Mouse (Mus musculus): ENCODE measurements around the gene Pcsk5. TPM values are rescaled to one million over a fixed set of nuclear protein-coding genes. Genes with fewer than 3 reads are reported as not detected.

The Pcsk5 gene
- polyA plus RNA-seq, 1 experiment from 2014 or later, result 12.0 TPM

- no peak for ATAC-seq (ENCODE audit: low FRiP score)
- H3K27ac ChIP-seq, result no peak overlapping the region
- H3K9ac ChIP-seq, result no peak overlapping the region
- H3K27me3 ChIP-seq, result no peaks in the 10 kb centered on the region
- no peaks in the 10 kb centered on the region for H3K9me3 ChIP-seq (replicated peaks)
- 95% methylated on average over 6 of the region's 6 CpGs for WGBS
- H3K4me3 ChIP-seq, result no peak overlapping the region
- no peaks in the 10 kb centered on the region for H3K4me1 ChIP-seq
- no peak overlapping the region for H3K4me2 ChIP-seq (replicated peaks)
- no peaks in the 10 kb centered on the region for H3K36me3 ChIP-seq
Measured at GRCm38 (mm10) chr19:17691626-17692025, 145.8 kb downstream of the Pcsk5 start.

GRCm38 (mm10) chr19:17678371-17678770 is 159.1 kb downstream of the Pcsk5 start:
- Histone ChIP-seq H3K4me2 (replicated peaks) (no peak overlapping the region), H3K9me3 (replicated peaks) (no peaks in the 10 kb centered on the region), H3K4me1 (no peaks in the 10 kb centered on the region), H3K27me3 (no peaks in the 10 kb centered on the region), H3K27ac (no peak overlapping the region), H3K36me3 (no peaks in the 10 kb centered on the region), H3K4me3 (no peak overlapping the region), H3K9ac (no peak overlapping the region)
- no peak for ATAC-seq (ENCODE audit: low FRiP score)
- 87% methylated on average over 7 of the region's 7 CpGs for WGBS

- Histone ChIP-seq H3K9me3 (replicated peaks) (no peaks in the 10 kb centered on the region), H3K4me2 (replicated peaks) (no peak overlapping the region), H3K4me1 (no peaks in the 10 kb centered on the region), H3K27ac (no peak overlapping the region), H3K4me3 (no peak overlapping the region), H3K36me3 (no peaks in the 10 kb centered on the region), H3K9ac (no peak overlapping the region), H3K27me3 (no peaks in the 10 kb centered on the region)
- ATAC-seq (ENCODE audit: low FRiP score), result no peak
- WGBS, result 80% methylated on average over 3 of the region's 3 CpGs
Measured at GRCm38 (mm10) chr19:17662676-17663075, 174.8 kb downstream of the Pcsk5 start.

- H3K9ac ChIP-seq, result no peak overlapping the region
- ATAC-seq (ENCODE audit: low FRiP score), result no peak
- H3K27ac ChIP-seq, result no peak overlapping the region
- H3K9me3 ChIP-seq (replicated peaks), result no peaks in the 10 kb centered on the region
- 79% methylated on average over 6 of the region's 6 CpGs for WGBS
- no peak overlapping the region for H3K4me3 ChIP-seq
- no peaks in the 10 kb centered on the region for H3K36me3 ChIP-seq
- no peaks in the 10 kb centered on the region for H3K27me3 ChIP-seq
- no peaks in the 10 kb centered on the region for H3K4me1 ChIP-seq
- H3K4me2 ChIP-seq (replicated peaks), result no peak overlapping the region
Measured at GRCm38 (mm10) chr19:17662271-17662670, 175.2 kb downstream of the Pcsk5 start.

- H3K9ac ChIP-seq, result no peak overlapping the region
- H3K27ac ChIP-seq, result no peak overlapping the region
- no peak for ATAC-seq (ENCODE audit: low FRiP score)
- H3K27me3 ChIP-seq, result no peaks in the 10 kb centered on the region
- no peaks in the 10 kb centered on the region for H3K4me1 ChIP-seq
- no peaks in the 10 kb centered on the region for H3K36me3 ChIP-seq
- WGBS, result 69% methylated on average over 3 of the region's 3 CpGs
- H3K4me2 ChIP-seq (replicated peaks), result no peak overlapping the region
- H3K4me3 ChIP-seq, result no peak overlapping the region
- no peaks in the 10 kb centered on the region for H3K9me3 ChIP-seq (replicated peaks)
Measured at GRCm38 (mm10) chr19:17659321-17659720, 178.1 kb downstream of the Pcsk5 start.

GRCm38 (mm10) chr19:17650831-17651502 is 186.5 kb downstream of the Pcsk5 start:
- no peak overlapping the region for H3K4me3 ChIP-seq
- ATAC-seq (ENCODE audit: low FRiP score), result peak; percentile 85
- 28% methylated on average over 5 of the region's 5 CpGs for WGBS
- no peaks in the 10 kb centered on the region for H3K36me3 ChIP-seq
- H3K27ac ChIP-seq, result no peak overlapping the region
- peaks cover 7% of the 10 kb centered on the region for H3K4me1 ChIP-seq
- no peak overlapping the region for H3K9ac ChIP-seq
- H3K9me3 ChIP-seq (replicated peaks), result no peaks in the 10 kb centered on the region
- no peak overlapping the region for H3K4me2 ChIP-seq (replicated peaks)
- no peaks in the 10 kb centered on the region for H3K27me3 ChIP-seq

GRCm38 (mm10) chr19:17649967-17650366 is 187.5 kb downstream of the Pcsk5 start:
- H3K4me3 ChIP-seq, result no peak overlapping the region
- WGBS, result 65% methylated on average over 3 of the region's 3 CpGs
- H3K4me1 ChIP-seq, result peaks cover 7% of the 10 kb centered on the region
- H3K4me2 ChIP-seq (replicated peaks), result no peak overlapping the region
- ATAC-seq (ENCODE audit: low FRiP score), result no peak
- no peaks in the 10 kb centered on the region for H3K27me3 ChIP-seq
- no peaks in the 10 kb centered on the region for H3K36me3 ChIP-seq
- no peak overlapping the region for H3K27ac ChIP-seq
- H3K9me3 ChIP-seq (replicated peaks), result no peaks in the 10 kb centered on the region
- no peak overlapping the region for H3K9ac ChIP-seq

GRCm38 (mm10) chr19:17643128-17643797 is 194.2 kb downstream of the Pcsk5 start:
- Histone ChIP-seq H3K4me2 (replicated peaks) (no peak overlapping the region), H3K9me3 (replicated peaks) (no peaks in the 10 kb centered on the region), H3K27me3 (no peaks in the 10 kb centered on the region), H3K36me3 (no peaks in the 10 kb centered on the region), H3K27ac (no peak overlapping the region), H3K4me3 (no peak overlapping the region), H3K9ac (no peak overlapping the region), H3K4me1 (no peaks in the 10 kb centered on the region)
- ATAC-seq (ENCODE audit: low FRiP score), result no peak
- WGBS, result 76% methylated on average over 3 of the region's 3 CpGs

GRCm38 (mm10) chr19:17635984-17636383 is 201.4 kb downstream of the Pcsk5 start:
- 74% methylated on average over 6 of the region's 6 CpGs for WGBS
- no peak for ATAC-seq (ENCODE audit: low FRiP score)
- no peak overlapping the region for H3K4me3 ChIP-seq
- no peaks in the 10 kb centered on the region for H3K36me3 ChIP-seq
- H3K9ac ChIP-seq, result no peak overlapping the region
- no peaks in the 10 kb centered on the region for H3K9me3 ChIP-seq (replicated peaks)
- H3K27me3 ChIP-seq, result no peaks in the 10 kb centered on the region
- H3K4me1 ChIP-seq, result no peaks in the 10 kb centered on the region
- no peak overlapping the region for H3K27ac ChIP-seq
- H3K4me2 ChIP-seq (replicated peaks), result no peak overlapping the region

GRCm38 (mm10) chr19:17615646-17616045 is 221.8 kb downstream of the Pcsk5 start:
- no peak for ATAC-seq (ENCODE audit: low FRiP score)
- WGBS, result 75% methylated on average over 4 of the region's 4 CpGs
- Histone ChIP-seq H3K27ac (no peak overlapping the region), H3K27me3 (no peaks in the 10 kb centered on the region), H3K36me3 (no peaks in the 10 kb centered on the region), H3K4me3 (no peak overlapping the region), H3K4me1 (no peaks in the 10 kb centered on the region), H3K9me3 (replicated peaks) (no peaks in the 10 kb centered on the region), H3K9ac (no peak overlapping the region), H3K4me2 (replicated peaks) (no peak overlapping the region)

GRCm38 (mm10) chr19:17606510-17606909 is 230.9 kb downstream of the Pcsk5 start:
- H3K27ac ChIP-seq, result no peak overlapping the region
- no peak for ATAC-seq (ENCODE audit: low FRiP score)
- H3K9me3 ChIP-seq (replicated peaks), result no peaks in the 10 kb centered on the region
- H3K36me3 ChIP-seq, result no peaks in the 10 kb centered on the region
- no peaks in the 10 kb centered on the region for H3K4me1 ChIP-seq
- H3K27me3 ChIP-seq, result no peaks in the 10 kb centered on the region
- 71% methylated on average over 1 of the region's 1 CpGs for WGBS
- no peak overlapping the region for H3K4me3 ChIP-seq
- H3K9ac ChIP-seq, result no peak overlapping the region
- no peak overlapping the region for H3K4me2 ChIP-seq (replicated peaks)

GRCm38 (mm10) chr19:17606093-17606492 is 231.3 kb downstream of the Pcsk5 start:
- H3K27ac ChIP-seq, result no peak overlapping the region
- H3K27me3 ChIP-seq, result no peaks in the 10 kb centered on the region
- 80% methylated on average over 2 of the region's 2 CpGs for WGBS
- H3K4me2 ChIP-seq (replicated peaks), result no peak overlapping the region
- H3K9me3 ChIP-seq (replicated peaks), result no peaks in the 10 kb centered on the region
- no peaks in the 10 kb centered on the region for H3K4me1 ChIP-seq
- H3K4me3 ChIP-seq, result no peak overlapping the region
- no peaks in the 10 kb centered on the region for H3K36me3 ChIP-seq
- no peak overlapping the region for H3K9ac ChIP-seq
- no peak for ATAC-seq (ENCODE audit: low FRiP score)

GRCm38 (mm10) chr19:17603322-17603721 is 234.1 kb downstream of the Pcsk5 start:
- H3K4me3 ChIP-seq, result no peak overlapping the region
- H3K4me1 ChIP-seq, result no peaks in the 10 kb centered on the region
- H3K9ac ChIP-seq, result no peak overlapping the region
- no peaks in the 10 kb centered on the region for H3K36me3 ChIP-seq
- ATAC-seq (ENCODE audit: low FRiP score), result no peak
- no peak overlapping the region for H3K4me2 ChIP-seq (replicated peaks)
- no peaks in the 10 kb centered on the region for H3K27me3 ChIP-seq
- no peaks in the 10 kb centered on the region for H3K9me3 ChIP-seq (replicated peaks)
- no peak overlapping the region for H3K27ac ChIP-seq
- WGBS, result 64% methylated on average over 3 of the region's 3 CpGs
